Mouse (Mus musculus) intestine, embryonic 14.5 days (tissue): Measurements from ENCODE around the gene Slc31a1. TPM values are rescaled to one million over a fixed set of nuclear protein-coding genes. Genes with fewer than 3 reads are reported as not detected.

Experiments used
- ATAC-seq: fragments of 200-750 bp; cut with Nextera tagmentation; replicated peaks from 2 replicates; pipeline ENCODE4 v1.8.0; 2017; ENCODE audit warnings: low read depth, moderate number of reproducible peaks, moderate TSS enrichment, moderate library complexity; ENCODE audit not compliant: low FRiP score, low TSS enrichment
- DNase-seq: peaks from one replicate; pipeline ENCODE4 v3.0.0-alpha.2; 2018; ENCODE audit warnings: low spot score
- H3K27ac ChIP-seq: fragments of 300-500 bp; sonication (generic); 2 replicates; pipeline ENCODE4 v1.5.1; 2014; ENCODE audit warnings: low read depth, mild to moderate bottlenecking, control low read depth
- H3K27me3 ChIP-seq: fragments of 300-500 bp; sonication (generic); replicated peaks from 2 replicates; pipeline ENCODE4 v1.6.1; 2014; ENCODE audit warnings: low read length, control low read depth; ENCODE audit not compliant: control insufficient read depth, insufficient read depth
- H3K36me3 ChIP-seq: fragments of 300-500 bp; sonication (generic); 2 replicates; pipeline ENCODE4 v1.6.1; 2014; ENCODE audit warnings: low read length, control low read depth; ENCODE audit not compliant: control insufficient read depth, insufficient read depth
- H3K4me1 ChIP-seq: fragments of 300-500 bp; sonication (generic); replicated peaks from 2 replicates; pipeline ENCODE4 v1.6.1; 2014; ENCODE audit warnings: low read length, control low read depth, mixed read lengths; ENCODE audit not compliant: control insufficient read depth, insufficient read depth
- H3K4me2 ChIP-seq: fragments of 300-500 bp; sonication (generic); 2 replicates; pipeline ENCODE4 v1.6.1; 2014; ENCODE audit warnings: low read length
- H3K4me3 ChIP-seq: fragments of 300-500 bp; sonication (generic); 2 replicates; pipeline ENCODE4 v1.5.1; 2014; ENCODE audit warnings: low read depth, low read length, control low read depth, mixed read lengths
- H3K9ac ChIP-seq: fragments of 300-500 bp; sonication (generic); 2 replicates; pipeline ENCODE4 v1.6.1; 2014; ENCODE audit warnings: mild to moderate bottlenecking, low read length
- H3K9me3 ChIP-seq: fragments of 300-500 bp; sonication (generic); 2 replicates; pipeline ENCODE4 v1.6.1; 2016; ENCODE audit warnings: low read length, control low read depth; ENCODE audit not compliant: control insufficient read depth
- WGBS: fragments of 180-500 bp; shearing (Covaris S2); extraction: QIAGEN DNeasy Blood & Tissue Kit; methylation state at CpG from one replicate; pipeline ENCODE4 v1.1.7; 2014; 5-methylcytosine and 5-hydroxymethylcytosine counted together
- polyA plus RNA-seq: library from polyadenylated mRNA; unstranded; fragments of >200 nt; fragmentation: Nextera tagmentation; extraction: Ambion mirVana; gene quantifications from 2 replicates; pipeline ENCODE4 v1.2.1, GENCODE M21; 2014

The Slc31a1 gene
- polyA plus RNA-seq, 1 experiment from 2014 or later, result 59.2 TPM

DNA sequence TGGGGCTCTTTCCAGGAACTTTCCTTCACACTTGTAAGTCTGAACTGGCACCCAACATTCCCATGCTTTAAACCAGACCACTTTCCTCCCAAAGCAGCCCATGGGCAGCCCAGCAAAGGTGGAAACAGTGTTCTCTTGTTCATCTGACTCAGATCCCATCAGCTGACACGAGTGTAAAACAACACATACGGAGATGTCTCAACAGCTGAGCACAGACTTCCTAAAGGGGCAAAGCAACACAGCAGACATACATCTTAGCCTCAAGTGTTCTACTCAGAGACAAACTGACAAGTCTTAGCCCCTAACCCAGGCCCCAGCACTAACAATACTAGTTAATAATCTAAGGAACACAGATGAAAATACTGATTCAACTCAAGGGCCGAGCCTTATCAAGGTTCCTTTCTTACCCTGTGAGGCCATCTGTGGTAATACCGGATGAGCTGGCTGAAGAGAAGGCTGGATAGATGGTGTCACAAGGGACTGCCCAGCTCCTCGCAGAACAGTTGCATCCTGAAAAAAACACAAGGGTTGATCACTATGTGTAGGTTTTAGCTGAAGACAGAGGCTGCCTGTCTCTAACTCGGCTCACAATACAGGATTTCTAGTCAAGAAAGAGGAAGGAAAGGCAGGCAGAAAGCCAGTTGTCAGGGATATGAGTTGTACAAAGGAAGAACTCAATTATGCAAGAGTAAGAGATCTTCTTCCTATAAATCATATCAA is 31.4 kb upstream of the Slc31a1 start:
- Histone ChIP-seq H3K27ac (no peak overlapping the region), H3K4me1 (no peaks in the 10 kb centered on the region), H3K27me3 (no peaks in the 10 kb centered on the region), H3K4me3 (no peak overlapping the region), H3K36me3 (peaks cover 79% of the 10 kb centered on the region), H3K9me3 (no peaks in the 10 kb centered on the region), H3K9ac (no peak overlapping the region), H3K4me2 (no peak overlapping the region)
- no peak for ATAC-seq
- WGBS, result 85% methylated on average over 6 of the region's 6 CpGs
- no peak for DNase-seq

DNA sequence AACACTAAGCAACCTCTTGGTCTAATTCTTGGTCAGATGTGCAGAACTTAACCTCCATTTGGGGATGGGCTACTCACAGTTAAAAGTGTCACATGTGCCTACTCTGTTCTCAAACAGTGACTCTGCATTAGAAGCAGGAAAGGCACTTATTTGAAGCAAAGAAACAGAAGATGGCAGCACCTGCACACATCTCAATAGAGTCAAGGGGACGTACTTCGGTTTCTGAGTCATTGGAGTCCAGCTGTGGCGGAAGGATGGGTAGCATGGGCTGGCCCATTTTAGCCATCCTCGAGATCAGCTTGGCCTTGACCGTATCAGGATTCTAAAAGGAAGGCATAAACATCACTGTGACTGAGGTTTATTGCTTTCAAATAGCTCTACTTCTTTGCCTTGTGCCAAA is 28.6 kb upstream of the Slc31a1 start:
- H3K4me3 ChIP-seq, result no peak overlapping the region
- no peak for DNase-seq

DNA sequence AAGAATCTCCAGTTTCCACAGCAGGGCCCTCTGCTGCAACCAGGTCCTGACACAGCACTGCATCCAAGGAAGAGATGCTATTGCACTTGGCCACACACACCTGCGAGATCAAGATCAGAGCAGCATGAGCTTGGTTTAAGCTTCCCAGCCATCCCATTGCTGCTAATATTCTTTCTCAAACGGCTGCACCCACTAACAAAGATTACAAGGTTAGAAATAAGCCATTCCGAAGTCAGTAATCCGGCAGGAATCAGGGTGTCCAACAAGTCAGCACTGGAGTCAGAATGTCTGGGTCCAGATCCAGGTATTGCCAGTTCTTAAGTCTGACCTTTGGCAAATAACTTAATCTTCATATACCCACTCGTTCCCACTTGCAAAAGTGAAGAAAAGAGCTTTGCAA is 22.0 kb upstream of the Slc31a1 start:
- WGBS, result 93% methylated on average over 5 of the region's 5 CpGs
- Histone ChIP-seq H3K27ac (no peak overlapping the region), H3K27me3 (no peaks in the 10 kb centered on the region), H3K9me3 (no peaks in the 10 kb centered on the region), H3K36me3 (peaks cover 48% of the 10 kb centered on the region), H3K4me1 (no peaks in the 10 kb centered on the region), H3K4me2 (no peak overlapping the region), H3K9ac (no peak overlapping the region), H3K4me3 (no peak overlapping the region)
- no peak for DNase-seq
- ATAC-seq, result no peak

More for the DNA sequence above, 28.6 kb upstream of the Slc31a1 start:
- no peak overlapping the region for H3K9ac ChIP-seq
- H3K9me3 ChIP-seq, result no peaks in the 10 kb centered on the region
- peaks cover 71% of the 10 kb centered on the region for H3K36me3 ChIP-seq
- H3K27ac ChIP-seq, result no peak overlapping the region
- no peak for ATAC-seq
- H3K4me2 ChIP-seq, result no peak overlapping the region
- H3K4me1 ChIP-seq, result no peaks in the 10 kb centered on the region
- H3K27me3 ChIP-seq, result no peaks in the 10 kb centered on the region
- WGBS, result 78% methylated on average over 5 of the region's 5 CpGs

DNA sequence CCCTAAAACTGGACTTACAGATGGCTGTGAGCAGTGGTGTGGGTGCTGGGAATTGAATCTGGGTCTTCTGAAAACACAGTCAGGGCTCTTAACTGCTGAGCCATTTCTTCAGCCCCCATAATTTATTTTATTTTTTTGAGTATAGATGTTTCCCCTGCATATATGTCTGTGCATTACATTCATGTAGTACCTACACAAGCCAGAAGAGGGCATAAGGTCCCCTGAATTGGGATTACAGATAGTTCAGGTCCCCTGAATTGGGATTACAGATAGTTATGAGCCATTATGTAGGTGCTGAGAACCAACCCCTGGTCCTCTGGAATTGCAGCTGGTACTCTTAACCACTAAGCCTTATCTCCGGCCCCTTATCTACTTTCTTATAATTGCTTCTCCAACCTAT is 16.5 kb upstream of the Slc31a1 start:
- no peaks in the 10 kb centered on the region; the same call in 1 of the 2 replicates for H3K4me1 ChIP-seq
- peaks cover 48% of the 10 kb centered on the region for H3K36me3 ChIP-seq

DNA sequence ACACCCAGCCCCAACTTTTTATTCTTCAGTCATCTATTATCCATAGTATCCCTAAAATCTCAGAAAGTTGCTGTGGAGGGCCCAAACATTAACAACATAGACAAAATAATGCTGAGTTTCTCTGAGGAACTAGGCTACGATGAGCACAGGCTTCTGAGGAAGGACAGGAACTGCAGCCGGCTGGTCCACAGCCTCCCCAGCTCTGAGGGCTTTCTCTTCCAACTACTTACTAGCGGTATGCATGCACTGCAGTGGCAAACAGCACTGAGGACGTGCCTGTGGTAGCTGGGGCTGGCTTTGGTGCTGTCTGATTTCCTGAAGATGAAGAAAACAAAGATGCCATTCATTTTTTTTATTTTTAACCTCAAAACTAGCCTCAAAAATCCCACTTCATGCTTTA is 14.7 kb upstream of the Slc31a1 start:
- WGBS, result 80% methylated on average over 4 of the region's 4 CpGs
- H3K9me3 ChIP-seq, result no peaks in the 10 kb centered on the region
- H3K36me3 ChIP-seq, result peaks cover 53% of the 10 kb centered on the region
- ATAC-seq (no peak), DNase-seq (no peak)
- no peak overlapping the region for H3K27ac ChIP-seq
- H3K4me2 ChIP-seq, result no peak overlapping the region
- no peaks in the 10 kb centered on the region; the same call in 1 of the 2 replicates for H3K4me1 ChIP-seq
- no peak overlapping the region for H3K9ac ChIP-seq
- no peaks in the 10 kb centered on the region for H3K27me3 ChIP-seq
- H3K4me3 ChIP-seq, result no peak overlapping the region

More for the DNA sequence above, 16.5 kb upstream of the Slc31a1 start:
- no peak overlapping the region for H3K9ac ChIP-seq
- no peaks in the 10 kb centered on the region for H3K9me3 ChIP-seq
- no peak for ATAC-seq
- H3K27me3 ChIP-seq, result no peaks in the 10 kb centered on the region
- WGBS, result 88% methylated on average over 1 of the region's 1 CpGs
- no peak overlapping the region for H3K4me3 ChIP-seq
- no peak overlapping the region for H3K4me2 ChIP-seq
- no peak overlapping the region for H3K27ac ChIP-seq
- no peak for DNase-seq

DNA sequence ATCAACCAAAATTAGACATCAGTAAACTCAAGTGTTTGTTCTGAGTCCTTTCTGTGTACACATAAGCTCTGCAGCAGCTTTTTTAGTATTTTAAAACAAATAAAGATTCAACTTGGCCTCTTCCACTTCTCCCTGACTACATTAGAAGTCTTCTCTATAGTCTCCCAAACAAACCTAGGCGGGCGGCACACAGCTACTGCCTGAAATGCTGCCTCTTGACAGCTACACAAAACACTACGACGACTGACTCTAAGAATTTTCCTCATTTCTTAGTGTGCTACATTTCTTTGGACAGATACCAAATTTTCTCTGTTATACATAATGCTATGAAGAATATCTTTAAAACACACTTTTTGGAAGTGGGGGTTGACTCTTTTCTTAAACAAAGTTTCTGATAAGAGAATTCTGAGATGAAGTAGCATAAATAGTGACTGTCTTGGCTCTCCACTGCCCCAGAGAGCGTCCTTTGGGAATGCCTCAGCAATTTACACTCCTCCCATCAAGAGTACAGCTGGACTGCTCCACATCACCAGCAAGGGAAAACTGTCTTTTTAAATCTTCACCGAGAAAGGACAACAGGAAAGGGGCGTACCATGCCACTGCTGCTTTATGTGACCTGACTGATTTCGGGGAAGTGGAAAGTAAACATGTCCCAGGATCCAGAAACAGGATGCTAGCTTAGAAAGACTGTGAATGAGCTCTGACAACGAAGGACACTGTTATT is 12.8 kb upstream of the Slc31a1 start:
- Histone ChIP-seq H3K4me3 (no peak overlapping the region), H3K4me1 (no peaks in the 10 kb centered on the region; the same call in 1 of the 2 replicates), H3K9ac (no peak overlapping the region), H3K36me3 (peaks cover 55% of the 10 kb centered on the region), H3K27ac (peak overlapping the region; percentile 39), H3K9me3 (no peaks in the 10 kb centered on the region), H3K4me2 (peak overlapping the region; percentile 3; the same call in 1 of the 2 replicates), H3K27me3 (no peaks in the 10 kb centered on the region)
- WGBS, result 41% methylated on average over 9 of the region's 9 CpGs
- ATAC-seq, result no peak
- DNase-seq, result no peak

DNA sequence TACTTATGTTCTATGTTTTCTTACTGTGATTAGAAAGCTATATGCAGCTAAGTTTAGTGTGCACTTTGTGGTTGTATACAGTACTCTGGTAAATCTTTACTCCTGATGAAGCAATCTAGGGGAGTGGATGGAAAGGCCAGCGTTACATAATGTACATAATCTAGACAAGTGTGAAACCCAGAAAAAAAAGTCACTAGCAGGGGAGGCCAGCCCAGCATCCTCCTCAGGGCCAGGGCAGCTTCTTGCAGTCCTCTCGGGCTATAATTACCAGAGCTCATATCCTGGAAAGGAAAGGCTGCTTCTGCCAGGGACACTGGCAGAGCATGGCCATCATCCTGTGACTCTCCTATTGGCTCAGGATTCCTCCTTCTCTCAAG is 12.2 kb upstream of the Slc31a1 start:
- peak overlapping the region; percentile 3; the same call in 1 of the 2 replicates for H3K4me2 ChIP-seq
- 53% methylated on average over 2 of the region's 2 CpGs for WGBS
- ATAC-seq, result no peak
- DNase-seq, result no peak
- H3K27ac ChIP-seq, result peak overlapping the region; percentile 39
- H3K27me3 ChIP-seq, result no peaks in the 10 kb centered on the region
- H3K9ac ChIP-seq, result no peak overlapping the region
- no peak overlapping the region for H3K4me3 ChIP-seq
- no peaks in the 10 kb centered on the region for H3K9me3 ChIP-seq
- H3K4me1 ChIP-seq, result no peaks in the 10 kb centered on the region; the same call in 1 of the 2 replicates
- H3K36me3 ChIP-seq, result peaks cover 51% of the 10 kb centered on the region

DNA sequence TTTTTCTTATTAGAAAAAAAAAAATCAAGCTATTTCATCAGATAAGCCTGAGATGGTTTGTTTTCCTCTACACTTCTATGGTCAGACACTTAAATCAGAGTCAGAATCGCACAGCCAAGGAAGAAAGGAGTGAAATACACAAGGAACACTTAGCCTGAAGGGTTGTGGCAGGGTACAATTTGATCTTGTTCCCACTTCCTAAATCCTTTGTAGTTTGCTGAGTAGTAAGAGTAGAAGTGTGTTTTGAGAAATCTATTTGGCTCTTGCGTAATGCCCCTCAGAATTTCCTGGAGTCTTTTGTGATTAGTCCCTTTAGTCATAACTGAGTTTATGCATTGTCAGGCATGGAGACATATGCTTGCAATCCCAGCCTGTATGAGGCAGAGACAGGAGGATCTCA is 11.2 kb upstream of the Slc31a1 start:
- no peak overlapping the region for H3K27ac ChIP-seq
- DNase-seq (no peak), ATAC-seq (no peak)
- no peaks in the 10 kb centered on the region for H3K27me3 ChIP-seq
- no peak overlapping the region for H3K9ac ChIP-seq
- no peaks in the 10 kb centered on the region for H3K9me3 ChIP-seq
- no peak overlapping the region for H3K4me2 ChIP-seq
- WGBS, result 92% methylated on average over 2 of the region's 2 CpGs
- H3K36me3 ChIP-seq, result peaks cover 46% of the 10 kb centered on the region
- H3K4me1 ChIP-seq, result no peaks in the 10 kb centered on the region; the same call in 1 of the 2 replicates
- no peak overlapping the region for H3K4me3 ChIP-seq
